Mouse (Mus musculus): ENCODE data around the gene Tm9sf2.
A peak's percentile ranks its signal among the peaks of the same experiment; 100 is the strongest.
"Not testable (repeated sequence)": the region's sequence is repeated elsewhere in the genome, so short reads cannot be mapped to it uniquely, and the experiment has no call there.

Tm9sf2 gene

GRCm38 (mm10) chr14:122099584-122099983, 7.3 kb upstream of the Tm9sf2 start:
- DNase-seq (ENCODE audit: low spot score), result no peak

DNA sequence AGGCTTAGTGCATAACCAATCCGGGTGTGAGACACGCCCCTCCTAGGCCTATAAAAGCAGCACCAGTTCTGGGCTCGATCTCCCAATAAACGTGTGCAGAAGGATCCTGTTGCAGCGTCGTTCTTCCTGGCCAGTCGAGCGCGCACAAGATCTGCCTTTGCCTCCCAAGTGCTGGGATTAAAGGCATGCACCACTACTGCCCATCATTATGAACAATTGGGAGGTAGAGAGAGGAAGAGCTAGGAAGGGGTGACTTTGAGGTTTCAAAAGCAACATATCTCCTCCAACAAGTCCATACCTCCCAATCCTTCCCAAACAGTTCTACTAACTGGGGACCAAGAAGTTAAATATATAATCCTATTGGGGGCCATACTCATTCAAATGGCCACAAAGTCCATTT, 4.9 kb upstream of the Tm9sf2 start:
- not testable (repeated sequence) for DNase-seq (ENCODE audit: low spot score)

DNA sequence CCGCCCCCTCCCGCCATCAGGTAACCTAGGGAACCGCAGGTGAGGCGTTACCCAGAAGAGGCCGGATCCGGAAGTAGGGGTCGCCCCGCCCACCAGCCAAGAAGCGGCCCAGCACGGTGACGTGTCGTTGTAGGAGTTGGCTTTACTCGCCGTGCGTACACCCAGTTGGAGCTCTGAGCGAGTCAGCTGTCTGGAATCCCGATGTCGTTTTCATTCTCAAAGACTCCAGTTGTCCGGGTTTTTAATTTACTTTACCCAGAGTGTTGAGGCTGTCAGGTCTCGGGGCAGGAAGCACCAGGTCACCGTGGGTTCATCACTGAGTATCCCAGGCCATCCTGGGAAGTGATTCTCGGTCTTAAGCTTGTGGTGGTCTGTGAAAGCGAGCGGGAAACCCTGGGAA, 2.0 kb upstream of the Tm9sf2 start:
- peak; percentile 94 for DNase-seq (ENCODE audit: low spot score)

GRCm38 (mm10) chr14:122105391-122106285, 1.2 kb upstream of the Tm9sf2 start:
- peak; percentile 13 for DNase-seq (ENCODE audit: low spot score)

GRCm38 (mm10) chr14:122107481-122108214, 810 bp downstream of the Tm9sf2 start:
- DNase-seq (ENCODE audit: low spot score), result peak; percentile 34

DNA sequence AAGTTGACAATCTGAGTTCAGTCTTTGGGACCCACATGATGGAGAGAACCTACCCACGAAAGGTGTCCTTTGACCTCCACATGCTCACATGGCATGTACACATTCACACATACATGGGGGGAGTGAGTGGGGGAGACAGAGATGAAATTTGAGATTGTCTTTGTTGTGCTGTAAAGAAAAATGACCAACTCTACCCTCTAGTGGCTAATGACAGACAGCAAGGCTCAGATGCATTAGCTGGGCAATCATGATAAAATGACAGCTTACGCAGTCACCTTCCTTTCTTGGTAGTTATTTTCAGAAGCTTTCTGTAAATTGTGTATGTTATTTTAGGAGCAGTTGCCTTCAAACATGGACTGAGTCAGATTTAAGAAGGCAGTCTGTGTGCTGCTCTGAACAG, 4.8 kb downstream of the Tm9sf2 start:
- no peak for DNase-seq (ENCODE audit: low spot score)

- no peak for DNase-seq (ENCODE audit: low spot score)
Measured at GRCm38 (mm10) chr14:122112311-122112710, 5.5 kb downstream of the Tm9sf2 start.

DNA sequence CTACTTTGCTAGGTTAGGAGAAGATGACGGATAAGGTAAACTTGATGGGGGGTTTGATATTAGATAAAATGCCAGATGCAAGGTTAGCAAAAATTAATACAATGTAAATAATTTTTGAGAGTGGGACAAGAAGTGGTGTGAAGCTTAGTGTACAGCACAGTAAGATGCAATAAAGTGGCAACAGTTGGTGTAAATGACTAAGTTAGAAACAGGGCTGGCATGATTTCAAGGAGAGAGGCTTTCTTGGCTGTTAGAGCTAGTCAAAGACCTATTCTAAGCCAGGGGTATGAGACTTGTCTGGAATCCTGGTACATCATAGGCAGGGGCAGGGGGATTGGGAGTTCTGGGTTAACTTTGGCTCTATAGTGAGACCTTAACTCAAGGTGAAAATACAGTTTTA, 9.4 kb downstream of the Tm9sf2 start:
- DNase-seq (ENCODE audit: low spot score), result no peak

DNA sequence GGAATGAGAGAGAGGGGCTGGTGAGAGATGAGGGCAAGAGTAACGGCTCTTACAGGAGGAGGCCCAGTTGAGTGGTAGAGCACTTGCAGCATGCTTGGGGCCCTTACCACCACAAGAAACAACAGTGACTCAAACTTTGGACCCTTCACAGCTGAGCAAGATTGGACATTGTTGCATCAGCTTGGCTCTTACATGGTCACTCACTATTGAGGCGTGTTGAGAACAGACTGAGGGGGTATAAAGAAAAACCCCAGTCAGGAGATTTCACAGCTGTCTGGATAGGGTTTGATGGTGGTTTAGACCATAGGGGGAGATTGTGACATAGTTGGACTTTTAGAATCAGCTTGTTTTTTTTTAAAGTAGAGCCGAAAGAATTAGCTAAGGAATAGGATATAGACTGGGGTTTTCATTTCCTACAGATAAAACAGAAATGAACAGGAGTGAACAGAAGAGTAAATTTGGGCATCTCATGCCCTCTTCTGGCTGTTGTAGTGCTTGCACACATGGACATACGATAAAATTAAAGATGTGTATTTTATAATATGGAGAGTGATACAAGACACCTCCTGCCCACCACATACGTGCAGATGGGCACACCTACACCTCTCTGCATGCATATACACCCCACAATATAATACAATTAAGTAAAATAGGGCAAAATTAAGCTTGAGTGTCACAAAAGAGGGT, 23.4 kb downstream of the Tm9sf2 start:
- DNase-seq (ENCODE audit: low spot score), result no peak

- no peak for DNase-seq (ENCODE audit: low spot score)
Measured at GRCm38 (mm10) chr14:122131644-122132043, 24.8 kb downstream of the Tm9sf2 start.

- no peak for DNase-seq (ENCODE audit: low spot score)
Measured at GRCm38 (mm10) chr14:122136368-122136928, 29.6 kb downstream of the Tm9sf2 start.

- no peak for DNase-seq (ENCODE audit: low spot score)
Measured at GRCm38 (mm10) chr14:122137234-122137633, 30.4 kb downstream of the Tm9sf2 start.

DNA sequence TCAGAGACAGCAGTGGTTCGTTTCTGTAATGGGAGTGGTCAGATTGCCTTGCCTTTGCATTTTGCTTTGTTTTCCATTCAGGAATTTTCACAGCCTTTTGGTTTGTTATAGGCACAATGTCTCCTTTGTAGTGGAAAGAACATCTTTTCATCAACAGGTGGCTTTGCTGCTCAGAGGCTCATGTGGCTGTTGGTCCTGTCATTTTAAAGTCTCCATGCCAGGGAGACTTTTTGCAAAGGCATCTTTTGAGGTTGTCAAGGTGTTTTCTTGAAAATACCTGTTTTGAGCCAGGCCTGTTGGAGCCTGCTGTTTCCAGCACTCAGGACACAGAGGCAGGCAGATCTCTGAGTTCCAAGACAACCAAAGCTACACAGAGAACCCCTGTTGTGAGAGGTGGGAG, 33.3 kb downstream of the Tm9sf2 start:
- DNase-seq (ENCODE audit: low spot score), result no peak

DNA sequence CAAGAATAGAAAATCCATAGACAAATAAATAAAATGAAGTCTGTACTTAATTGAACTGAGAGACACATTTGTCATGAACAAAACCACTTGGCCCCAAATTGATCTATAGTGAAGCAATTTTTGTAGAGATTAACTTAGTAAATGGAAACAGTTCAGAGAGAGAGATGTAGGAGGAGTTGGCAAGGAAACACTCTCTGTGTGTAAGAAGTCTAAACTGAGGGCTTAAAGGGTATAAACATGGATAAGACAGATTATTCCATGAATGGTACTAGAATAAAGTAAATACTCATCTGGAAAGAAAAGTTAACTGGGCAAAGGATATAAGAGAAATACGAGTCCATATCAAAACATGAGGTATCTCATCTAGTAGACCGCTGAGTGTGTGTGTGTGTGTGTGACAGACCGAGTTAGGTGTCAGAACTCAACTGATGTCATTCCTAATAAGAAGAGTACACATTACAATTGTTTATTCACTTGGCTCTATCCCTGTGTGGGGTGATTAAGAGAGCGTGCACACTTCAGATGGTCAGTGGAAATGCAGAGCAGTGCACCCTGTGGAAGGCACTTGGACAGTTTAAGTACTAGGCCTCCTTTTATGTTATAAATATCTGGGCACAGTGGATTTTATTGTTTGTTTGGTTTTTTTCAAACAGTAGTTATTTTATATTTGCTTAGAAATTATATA, 36.9 kb downstream of the Tm9sf2 start:
- DNase-seq (ENCODE audit: low spot score), result no peak

GRCm38 (mm10) chr14:122145374-122145773, 38.5 kb downstream of the Tm9sf2 start:
- DNase-seq (ENCODE audit: low spot score), result no peak

DNA sequence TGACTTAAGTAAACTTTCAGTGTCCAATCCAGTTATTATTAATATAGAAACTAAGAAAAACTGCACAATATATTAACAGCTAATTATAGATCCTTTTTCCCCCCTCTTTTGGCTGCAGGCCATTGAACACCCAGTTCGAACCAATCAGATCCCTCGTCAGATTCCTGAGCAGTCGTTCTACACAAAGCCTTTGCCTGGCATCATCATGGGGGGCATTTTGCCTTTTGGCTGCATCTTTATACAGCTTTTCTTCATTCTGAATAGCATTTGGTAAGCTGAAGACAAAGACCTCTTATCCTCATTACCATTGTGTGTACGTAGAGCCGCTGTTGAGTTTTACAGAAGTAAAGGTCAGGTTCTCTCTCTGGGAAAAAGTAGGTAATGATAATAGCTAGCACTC, 43.8 kb downstream of the Tm9sf2 start:
- DNase-seq (ENCODE audit: low spot score), result no peak

- DNase-seq (ENCODE audit: low spot score), result no peak
Measured at GRCm38 (mm10) chr14:122157738-122158137, 50.9 kb downstream of the Tm9sf2 start.

DNA sequence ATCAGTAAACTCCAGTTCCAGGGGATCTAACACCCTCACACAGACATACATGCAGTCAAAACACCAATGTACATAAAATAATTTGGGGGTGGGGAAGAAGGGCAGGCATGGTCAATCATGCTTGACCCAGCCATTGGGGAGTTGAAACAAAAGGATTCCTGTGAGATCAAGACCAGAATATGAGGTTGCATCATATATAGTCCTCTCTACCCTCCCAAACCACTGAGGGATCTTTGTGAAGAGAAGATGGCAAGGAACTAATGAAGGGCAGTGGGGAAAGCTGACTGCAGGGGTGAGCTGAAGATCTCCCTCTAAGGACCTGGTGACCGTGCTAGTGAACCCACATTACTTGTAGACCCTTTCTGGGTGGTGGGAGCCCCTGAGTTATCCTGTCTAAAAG, 54.1 kb downstream of the Tm9sf2 start:
- no peak for DNase-seq (ENCODE audit: low spot score)

- no peak for DNase-seq (ENCODE audit: low spot score)
Measured at GRCm38 (mm10) chr14:122168912-122169311, 62.1 kb downstream of the Tm9sf2 start.

GRCm38 (mm10) chr14:122170202-122170781, 63.5 kb downstream of the Tm9sf2 start:
- DNase-seq (ENCODE audit: low spot score), result no peak

DNA sequence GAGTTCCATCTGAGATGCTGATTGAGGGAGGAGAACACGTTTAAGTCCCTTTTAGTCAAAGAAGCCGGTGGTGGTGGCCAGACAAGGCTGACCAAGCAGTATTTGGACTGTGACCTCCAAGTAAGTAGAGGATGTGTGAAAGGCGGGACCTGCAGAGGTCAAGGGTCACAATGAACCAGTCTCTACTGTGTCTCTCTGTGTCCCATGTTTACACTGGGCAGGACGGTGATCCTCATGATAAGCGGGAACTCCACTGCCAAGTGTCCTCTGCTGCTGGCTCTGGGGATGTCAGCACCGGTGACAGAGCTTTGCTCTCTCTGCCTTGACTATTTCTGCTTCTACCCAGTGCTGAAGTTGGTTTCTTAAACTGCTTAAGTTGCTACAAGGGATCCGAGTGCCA, 64.2 kb downstream of the Tm9sf2 start:
- no peak for DNase-seq (ENCODE audit: low spot score)
